Mouse (Mus musculus) neural tube, embryonic 12.5 days (tissue): Measurements from ENCODE around the gene Nav1. TPM values are rescaled to one million over a fixed set of nuclear protein-coding genes. Genes with fewer than 3 reads are reported as not detected.

Experiments used
- ATAC-seq: fragments of 200-750 bp; cut with Nextera tagmentation; 2 replicates; pipeline ENCODE4 v1.8.0; 2017; ENCODE audit warnings: low read depth, mild to moderate bottlenecking, moderate TSS enrichment, moderate library complexity; ENCODE audit not compliant: low FRiP score
- H3K27ac ChIP-seq: fragments of 300-500 bp; sonication (generic); 2 replicates; pipeline ENCODE4 v1.5.1; 2016
- H3K27me3 ChIP-seq: fragments of 300-500 bp; sonication (generic); replicated peaks from 2 replicates; pipeline ENCODE4 v1.6.1; 2016; ENCODE audit warnings: mild to moderate bottlenecking
- H3K36me3 ChIP-seq: fragments of 300-500 bp; sonication (generic); 2 replicates; pipeline ENCODE4 v1.6.1; 2016; ENCODE audit warnings: mild to moderate bottlenecking
- H3K4me1 ChIP-seq: fragments of 300-500 bp; sonication (generic); 2 replicates; pipeline ENCODE4 v1.6.1; 2016
- H3K4me2 ChIP-seq: fragments of 300-500 bp; sonication (generic); replicated peaks from 2 replicates; pipeline ENCODE4 v1.6.1; 2016; ENCODE audit warnings: mild to moderate bottlenecking
- H3K4me3 ChIP-seq: fragments of 300-500 bp; sonication (generic); 2 replicates; pipeline ENCODE4 v1.5.1; 2016
- H3K9ac ChIP-seq: fragments of 300-500 bp; sonication (generic); 2 replicates; pipeline ENCODE4 v1.6.1; 2016; ENCODE audit warnings: mild to moderate bottlenecking
- H3K9me3 ChIP-seq: fragments of 300-500 bp; sonication (generic); 2 replicates; pipeline ENCODE4 v1.6.1; 2016; ENCODE audit warnings: mild to moderate bottlenecking
- WGBS: fragments of 180-500 bp; shearing (Covaris S2); methylation state at CpG from one replicate; pipeline ENCODE4 v1.1.7; 2016; 5-methylcytosine and 5-hydroxymethylcytosine counted together
- polyA plus RNA-seq: library from polyadenylated mRNA; unstranded; fragments of >200 nt; fragmentation: Nextera tagmentation; extraction: Ambion mirVana; gene quantifications from 2 replicates; pipeline ENCODE4 v1.2.1, GENCODE M21; 2016

Nav1 gene
- polyA plus RNA-seq, 1 experiment from 2014 or later = 29.9 TPM

DNA sequence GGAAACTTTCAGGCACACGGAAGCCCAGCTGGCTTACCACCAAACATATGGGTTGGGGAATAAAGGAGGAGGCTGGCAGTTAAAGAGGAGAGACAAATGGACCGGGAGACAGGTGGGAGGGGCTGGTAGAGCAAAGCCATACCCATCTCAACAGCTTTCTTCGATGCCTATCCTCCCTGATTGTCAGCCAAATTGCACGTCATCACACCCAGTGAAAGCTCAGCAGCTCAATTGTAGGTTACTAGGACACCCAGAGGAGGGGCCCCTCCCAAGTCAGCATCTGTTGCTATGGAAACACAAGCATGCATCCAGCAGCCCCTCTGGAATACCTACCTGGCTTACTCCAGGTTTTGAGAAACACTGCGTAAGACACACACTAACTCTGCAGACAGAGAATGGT lies 88.4 kb downstream of the Nav1 start:
- no peak overlapping the region for H3K27ac ChIP-seq
- H3K4me1 ChIP-seq = peaks cover 27% of the 10 kb centered on the region
- no peak overlapping the region for H3K4me2 ChIP-seq
- H3K36me3 ChIP-seq = peaks cover 5% of the 10 kb centered on the region; the same call in 1 of the 2 replicates
- no peak overlapping the region for H3K9ac ChIP-seq
- no peak overlapping the region for H3K4me3 ChIP-seq
- WGBS = 26% methylated on average over 5 of the region's 5 CpGs
- no peaks in the 10 kb centered on the region for H3K27me3 ChIP-seq
- peak; percentile 33; the same call in 1 of the 2 replicates for ATAC-seq
- 0 out of 2 replicates have a peak, but pooled peaks cover 4% of the 10 kb centered on the region for H3K9me3 ChIP-seq

DNA sequence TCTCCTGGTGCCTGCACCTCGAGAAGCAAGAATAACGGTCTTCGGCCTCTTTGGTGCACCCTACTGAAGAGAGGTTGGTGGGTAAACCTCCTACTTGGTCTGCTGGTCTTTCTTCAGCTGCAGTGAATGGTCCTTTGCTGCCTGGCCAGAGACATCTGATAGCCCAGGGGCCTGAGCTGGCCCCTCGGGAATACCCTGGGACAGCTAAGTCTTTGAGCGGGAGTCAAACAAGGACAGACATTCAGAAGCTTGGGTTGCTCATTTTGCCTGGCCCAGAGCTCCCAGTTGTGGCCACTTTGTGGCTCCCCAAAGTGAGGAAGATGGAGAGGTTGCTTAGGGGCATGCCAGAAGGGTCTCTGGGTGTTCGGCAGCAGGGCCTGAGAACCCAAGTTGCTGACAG lies 89.6 kb downstream of the Nav1 start:
- Histone ChIP-seq H3K27ac (no peak overlapping the region), H3K4me3 (no peak overlapping the region), H3K4me1 (peaks cover 39% of the 10 kb centered on the region), H3K9ac (no peak overlapping the region), H3K27me3 (no peaks in the 10 kb centered on the region), H3K36me3 (no peaks in the 10 kb centered on the region), H3K9me3 (0 out of 2 replicates have a peak, but pooled peaks cover 4% of the 10 kb centered on the region), H3K4me2 (no peak overlapping the region)
- 85% methylated on average over 6 of the region's 6 CpGs for WGBS
- no peak for ATAC-seq

DNA sequence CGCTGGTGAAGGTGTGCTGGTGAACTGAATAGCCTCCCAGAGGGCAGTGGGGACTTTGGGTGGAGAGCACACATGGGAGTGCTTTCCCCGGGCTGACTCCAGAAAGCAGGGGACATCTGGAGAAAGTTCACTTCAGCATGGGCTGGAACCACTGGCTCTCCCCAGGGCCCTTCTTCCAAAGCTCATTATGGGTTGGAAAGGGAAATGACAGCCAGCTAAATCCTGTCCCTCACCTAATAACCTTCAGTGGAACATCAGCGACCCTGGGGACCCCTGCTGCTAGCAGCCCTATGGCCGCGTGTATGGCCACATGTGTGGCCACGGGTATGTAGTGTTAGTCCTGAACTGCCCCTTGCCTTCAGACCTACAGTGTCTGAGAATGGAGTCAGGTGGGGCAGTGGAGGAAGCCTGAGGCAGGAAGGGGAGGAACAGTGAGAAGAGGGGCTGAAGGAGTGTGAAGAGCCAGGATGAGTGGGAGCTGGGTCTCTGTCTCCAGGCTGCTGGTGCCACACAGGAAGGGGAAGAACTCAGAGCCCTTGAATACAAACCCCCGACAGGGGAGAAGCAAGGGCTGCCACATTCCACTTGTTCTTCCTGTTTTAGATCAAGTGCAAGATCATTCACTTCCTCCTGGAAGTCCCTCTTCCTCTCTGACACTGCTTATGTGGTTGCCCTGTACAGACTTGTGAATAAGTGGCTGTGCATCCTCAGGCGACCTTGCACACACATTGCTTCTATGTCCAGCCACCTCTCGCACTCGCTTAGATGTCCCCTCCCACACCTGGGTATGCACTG lies 90.4 kb downstream of the Nav1 start:
- Histone ChIP-seq H3K9me3 (0 out of 2 replicates have a peak, but pooled peaks cover 2% of the 10 kb centered on the region), H3K36me3 (no peaks in the 10 kb centered on the region), H3K4me3 (no peak overlapping the region), H3K9ac (no peak overlapping the region), H3K27ac (no peak overlapping the region), H3K27me3 (0 out of 2 replicates have a peak, but pooled peaks cover 2% of the 10 kb centered on the region), H3K4me2 (no peak overlapping the region), H3K4me1 (peaks cover 43% of the 10 kb centered on the region)
- 69% methylated on average over 10 of the region's 10 CpGs for WGBS
- no peak for ATAC-seq

DNA sequence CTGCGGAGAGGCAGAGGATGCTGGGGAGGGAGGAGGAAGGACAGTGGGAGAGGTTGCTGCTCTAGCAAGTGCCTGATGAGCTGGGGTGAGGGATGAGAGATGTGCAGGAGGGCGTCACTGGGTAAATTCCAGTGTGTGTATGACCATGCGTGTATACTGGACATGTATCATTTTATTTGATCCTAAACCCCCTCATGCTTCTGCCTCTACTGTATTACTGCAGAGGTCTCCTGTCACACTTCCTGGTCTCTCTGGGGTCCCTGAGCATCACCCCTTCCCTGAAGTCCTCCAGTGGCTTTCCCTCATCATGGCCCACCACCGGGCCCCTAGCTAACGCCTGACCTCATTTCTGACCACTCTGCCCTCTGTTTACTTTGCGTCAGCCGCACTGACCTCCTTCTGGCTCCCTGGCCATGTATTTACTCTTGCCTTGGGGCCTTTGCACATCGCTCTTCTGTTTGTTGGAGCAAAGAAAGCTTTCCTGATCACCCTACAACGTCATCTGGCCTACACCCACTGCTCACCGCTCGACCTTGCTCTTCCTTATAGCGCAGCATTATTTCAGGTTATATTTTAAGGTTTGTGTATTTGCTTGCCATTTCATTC lies 91.4 kb downstream of the Nav1 start:
- H3K36me3 ChIP-seq = no peaks in the 10 kb centered on the region
- H3K4me3 ChIP-seq = no peak overlapping the region
- no peaks in the 10 kb centered on the region for H3K9me3 ChIP-seq
- H3K27ac ChIP-seq = no peak overlapping the region
- H3K4me2 ChIP-seq = no peak overlapping the region
- 0 out of 2 replicates have a peak, but pooled peaks cover 2% of the 10 kb centered on the region for H3K27me3 ChIP-seq
- peaks cover 47% of the 10 kb centered on the region for H3K4me1 ChIP-seq
- no peak for ATAC-seq
- H3K9ac ChIP-seq = no peak overlapping the region
- WGBS = 59% methylated on average over 12 of the region's 12 CpGs

DNA sequence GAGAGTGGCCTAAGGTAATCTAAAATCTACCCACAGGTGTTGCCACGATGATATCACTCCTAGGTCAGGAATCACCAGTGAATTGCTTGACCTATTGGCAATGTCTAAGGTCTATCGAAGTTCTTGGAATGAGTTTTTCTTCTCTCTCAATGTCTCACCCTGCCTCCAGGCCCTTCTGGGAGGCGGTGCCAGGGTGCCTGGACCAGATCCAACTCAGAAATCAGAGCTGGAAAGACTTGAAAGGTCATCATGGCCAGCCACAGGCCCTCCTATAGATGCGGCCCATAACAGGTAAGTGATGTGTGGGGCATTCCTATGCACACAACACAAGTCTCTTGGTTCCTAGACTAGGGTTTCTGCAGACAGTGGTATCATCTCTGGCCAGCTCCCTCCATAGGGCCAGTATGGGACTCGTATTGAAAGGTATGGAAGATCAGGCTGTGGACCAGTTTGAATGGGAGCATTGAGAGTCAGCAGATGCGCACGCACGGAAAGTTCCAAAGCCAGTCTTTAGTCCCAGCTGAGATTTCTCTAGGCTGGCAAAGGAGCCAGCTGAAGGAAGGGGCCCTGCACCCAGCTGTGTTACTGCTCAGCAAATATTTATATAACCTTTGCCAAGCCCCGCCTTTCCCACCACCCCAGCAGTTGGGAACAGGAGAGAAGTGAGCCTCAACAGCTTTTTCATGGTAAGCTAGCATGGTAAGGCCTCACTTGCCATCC lies 92.0 kb downstream of the Nav1 start:
- WGBS = 66% methylated on average over 9 of the region's 9 CpGs
- Histone ChIP-seq H3K4me3 (no peak overlapping the region), H3K4me1 (peaks cover 53% of the 10 kb centered on the region), H3K9ac (no peak overlapping the region), H3K27me3 (0 out of 2 replicates have a peak, but pooled peaks cover 3% of the 10 kb centered on the region), H3K4me2 (no peak overlapping the region), H3K9me3 (no peaks in the 10 kb centered on the region), H3K27ac (no peak overlapping the region), H3K36me3 (no peaks in the 10 kb centered on the region)
- ATAC-seq = no peak

DNA sequence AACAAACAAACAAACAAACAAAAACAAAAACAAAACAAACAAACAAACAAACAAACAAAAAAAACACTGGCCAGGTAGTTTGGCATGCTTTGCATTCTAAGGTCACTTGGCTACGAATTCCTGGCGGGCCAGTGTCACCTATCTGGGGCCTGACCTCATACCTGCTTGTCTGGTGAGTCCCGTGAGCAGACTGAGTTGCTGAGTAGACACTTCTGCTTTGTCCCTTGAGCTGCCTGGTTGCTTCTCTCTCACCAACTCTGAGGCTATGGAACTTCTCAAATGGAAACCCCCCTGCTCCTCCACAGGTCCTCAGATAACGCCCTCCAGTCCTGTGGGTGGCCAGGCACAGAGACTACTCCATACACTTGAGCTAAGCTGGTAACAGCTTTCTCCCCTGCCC lies 93.0 kb downstream of the Nav1 start:
- H3K9me3 ChIP-seq = no peaks in the 10 kb centered on the region
- ATAC-seq = no peak
- no peaks in the 10 kb centered on the region for H3K36me3 ChIP-seq
- 0 out of 2 replicates have a peak, but pooled peaks cover 9% of the 10 kb centered on the region for H3K27me3 ChIP-seq
- H3K4me2 ChIP-seq = no peak overlapping the region
- no peak overlapping the region for H3K9ac ChIP-seq
- WGBS = 79% methylated on average over 4 of the region's 4 CpGs
- H3K4me3 ChIP-seq = no peak overlapping the region
- no peak overlapping the region for H3K27ac ChIP-seq
- H3K4me1 ChIP-seq = peaks cover 64% of the 10 kb centered on the region

DNA sequence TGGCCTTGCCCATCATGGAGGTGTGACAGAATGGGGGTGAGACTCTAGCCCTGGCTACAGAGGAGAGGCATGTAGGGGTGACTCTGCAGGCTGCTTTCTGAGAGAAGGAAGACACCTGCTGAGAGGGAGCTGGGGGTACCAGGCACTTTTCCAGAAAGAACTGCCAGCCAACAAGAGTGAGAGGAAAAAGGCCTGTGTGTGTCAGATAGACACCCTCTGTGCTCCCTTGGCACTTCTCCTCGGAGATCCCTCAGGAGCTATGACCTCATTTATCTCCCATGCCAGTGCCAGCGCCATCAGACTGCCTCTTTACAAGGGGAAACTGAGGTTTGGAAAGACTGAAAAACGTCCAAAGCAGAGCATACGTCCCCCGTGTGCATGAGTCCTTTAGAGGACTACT lies 93.6 kb downstream of the Nav1 start:
- 33% methylated on average over 5 of the region's 5 CpGs for WGBS
- Histone ChIP-seq H3K9me3 (no peaks in the 10 kb centered on the region), H3K9ac (no peak overlapping the region), H3K27me3 (0 out of 2 replicates have a peak, but pooled peaks cover 10% of the 10 kb centered on the region), H3K4me3 (no peak overlapping the region), H3K4me2 (no peak overlapping the region), H3K27ac (no peak overlapping the region), H3K4me1 (peaks cover 65% of the 10 kb centered on the region), H3K36me3 (no peaks in the 10 kb centered on the region)
- no peak for ATAC-seq

DNA sequence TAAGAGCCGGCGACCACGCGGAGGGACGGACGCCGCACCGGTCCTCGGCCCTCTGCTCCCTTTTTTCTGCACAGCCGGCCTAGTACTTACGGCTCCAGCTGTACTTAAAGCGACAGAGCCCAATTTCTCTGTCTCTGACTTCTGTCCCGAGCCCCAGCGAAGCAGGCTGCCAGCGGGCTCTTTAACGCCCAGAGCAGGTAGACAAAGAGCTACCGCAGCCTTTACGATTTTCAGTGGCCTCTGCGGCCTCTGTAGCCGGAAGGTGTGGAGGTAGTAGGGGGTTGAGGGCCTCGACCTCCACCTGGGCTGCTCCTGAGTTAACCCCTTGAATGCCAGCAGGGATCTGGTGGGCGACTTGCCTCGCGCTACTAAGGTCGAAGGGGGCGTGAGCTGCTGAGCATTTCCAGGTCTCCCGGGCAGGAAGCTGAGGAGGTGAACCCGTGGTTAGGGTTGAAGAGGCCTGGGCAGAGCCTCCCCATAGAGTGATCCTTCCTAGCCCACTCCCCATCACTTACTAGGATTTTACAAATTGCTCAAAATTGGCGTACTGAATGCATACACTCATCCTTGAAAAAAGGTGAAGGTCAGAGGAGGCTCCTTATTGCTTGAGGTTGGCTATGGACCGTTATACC lies 96.6 kb downstream of the Nav1 start:
- H3K27ac ChIP-seq = peak overlapping the region; percentile 50; the same call in 1 of the 2 replicates
- H3K9me3 ChIP-seq = no peaks in the 10 kb centered on the region
- H3K27me3 ChIP-seq = 0 out of 2 replicates have a peak, but pooled peaks cover 10% of the 10 kb centered on the region
- H3K4me2 ChIP-seq = peak overlapping the region; percentile 88
- peak overlapping the region; percentile 69 for H3K9ac ChIP-seq
- ATAC-seq = peak; percentile 72
- H3K4me3 ChIP-seq = peak overlapping the region; percentile 50
- peaks cover 56% of the 10 kb centered on the region for H3K4me1 ChIP-seq
- no peaks in the 10 kb centered on the region for H3K36me3 ChIP-seq
- 1% methylated on average over 30 of the region's 30 CpGs for WGBS

DNA sequence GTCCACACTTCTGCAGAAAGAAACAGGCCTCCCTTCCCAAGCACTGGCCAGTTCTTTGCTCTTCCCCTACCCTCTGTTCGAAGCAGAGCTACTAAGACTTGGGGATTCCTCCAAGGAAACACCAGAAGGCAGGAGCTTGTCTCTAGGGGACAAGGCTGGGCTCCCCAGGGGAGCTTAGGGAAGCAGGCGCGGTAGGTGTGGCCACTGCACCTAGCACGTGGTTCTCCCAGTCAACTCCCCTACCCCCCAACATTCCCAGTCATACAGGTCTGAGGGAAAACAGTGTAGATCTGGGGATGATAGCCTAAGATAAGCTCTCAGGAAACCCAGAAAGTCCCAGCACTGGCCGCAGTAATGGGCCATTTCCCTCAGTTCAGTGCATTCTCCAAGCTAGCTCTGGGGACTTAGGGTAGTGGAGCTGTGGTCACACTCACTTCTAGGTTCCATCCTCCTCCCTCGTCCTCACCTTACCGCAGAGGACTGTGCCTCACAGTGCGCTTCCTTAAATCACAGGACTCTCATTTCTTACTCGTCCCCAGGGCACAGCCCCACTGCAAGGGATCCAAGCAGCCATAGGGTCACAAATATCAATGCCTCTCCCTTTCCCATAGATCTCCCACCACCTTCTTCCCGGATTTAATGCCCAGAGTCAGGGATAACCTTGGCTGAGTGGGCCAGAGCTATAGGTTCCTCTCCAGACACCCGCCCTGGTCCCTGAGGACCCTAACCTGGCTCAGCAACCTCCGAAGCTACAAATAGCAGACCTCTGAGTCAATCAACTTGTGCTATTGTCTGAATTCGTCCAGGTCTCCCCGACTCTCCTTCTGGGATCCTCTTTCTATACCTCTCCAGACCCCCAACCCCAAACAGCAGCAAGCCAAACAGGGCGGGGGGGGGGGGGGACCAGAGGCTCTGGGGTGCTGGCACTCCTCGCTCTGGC lies 97.7 kb downstream of the Nav1 start:
- Histone ChIP-seq H3K27ac (no peak overlapping the region), H3K4me3 (peak overlapping the region; percentile 50), H3K9ac (peak overlapping the region; percentile 69), H3K4me2 (peak overlapping the region; percentile 88), H3K36me3 (no peaks in the 10 kb centered on the region), H3K4me1 (peaks cover 51% of the 10 kb centered on the region), H3K9me3 (no peaks in the 10 kb centered on the region), H3K27me3 (0 out of 2 replicates have a peak, but pooled peaks cover 10% of the 10 kb centered on the region)
- WGBS = 6% methylated on average over 15 of the region's 16 CpGs
- no peak for ATAC-seq

DNA sequence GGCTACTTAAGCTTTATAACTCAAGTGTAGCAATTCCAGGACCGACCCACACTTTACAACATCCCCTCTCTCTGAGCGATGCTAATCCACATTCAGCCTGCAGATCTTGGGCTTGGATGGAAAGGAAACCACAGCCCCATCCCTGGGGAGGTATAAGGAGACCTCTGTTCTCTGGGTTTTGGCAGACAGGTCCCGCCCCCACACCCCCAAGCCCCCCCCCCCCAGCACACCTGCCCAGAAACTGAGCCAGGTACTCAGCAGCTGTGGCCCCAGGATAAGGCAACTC lies 98.8 kb downstream of the Nav1 start:
- ATAC-seq = no peak
- 10% methylated on average over 3 of the region's 3 CpGs for WGBS
- peaks cover 45% of the 10 kb centered on the region for H3K4me1 ChIP-seq
- no peak overlapping the region for H3K9ac ChIP-seq
- no peaks in the 10 kb centered on the region for H3K36me3 ChIP-seq
- 0 out of 2 replicates have a peak, but pooled peaks cover 10% of the 10 kb centered on the region for H3K27me3 ChIP-seq
- no peak overlapping the region for H3K27ac ChIP-seq
- H3K4me2 ChIP-seq = peak overlapping the region; percentile 88
- no peaks in the 10 kb centered on the region for H3K9me3 ChIP-seq
- no peak overlapping the region for H3K4me3 ChIP-seq
